Mouse (Mus musculus): ENCODE measurements at regions not wholly inside any gene's neighbourhood (a gene's known extent, or its start where the extent isn't known, plus 50 kb on each side); places are given as distances from the start of the nearest gene placed in this dataset.
"Not testable (repeated sequence)": the region's sequence is repeated elsewhere in the genome, so short reads cannot be mapped to it uniquely, and the experiment has no call there.

GRCm38 (mm10) chr16:21102033-21102432, 51.8 kb downstream of the Teddm3 start:
- H3K4me3 ChIP-seq (ENCODE audit: insufficient read depth, poor library complexity, severe bottlenecking); H3K79me2 ChIP-seq (ENCODE audit: control insufficient read depth, insufficient read depth); H3K36me3 ChIP-seq (ENCODE audit: control insufficient read depth, insufficient read depth); H3K27me3 ChIP-seq (ENCODE audit: control insufficient read depth, insufficient read depth, insufficient read length); H3K79me3 ChIP-seq (ENCODE audit: low read depth); H3ac ChIP-seq (ENCODE audit: control insufficient read depth, insufficient read length, low read depth): not testable (repeated sequence)

- H3K27me3 ChIP-seq (ENCODE audit: control insufficient read depth, insufficient read depth, insufficient read length); H3ac ChIP-seq (ENCODE audit: control insufficient read depth, insufficient read length, low read depth); H3K4me3 ChIP-seq (ENCODE audit: insufficient read depth, poor library complexity, severe bottlenecking); H3K79me2 ChIP-seq (ENCODE audit: control insufficient read depth, insufficient read depth); H3K36me3 ChIP-seq (ENCODE audit: control insufficient read depth, insufficient read depth); H3K79me3 ChIP-seq (ENCODE audit: low read depth): not testable (repeated sequence)
Measured at GRCm38 (mm10) chr16:21100126-21100525, 53.7 kb downstream of the Teddm3 start.

- Histone ChIP-seq H3K4me3 (ENCODE audit: insufficient read depth, poor library complexity, severe bottlenecking) (no peak overlapping the region), H3ac (ENCODE audit: control insufficient read depth, insufficient read length, low read depth) (no peak overlapping the region), H3K36me3 (ENCODE audit: control insufficient read depth, insufficient read depth) (no peaks in the 10 kb centered on the region), H3K79me3 (ENCODE audit: low read depth) (no peaks in the 10 kb centered on the region), H3K79me2 (ENCODE audit: control insufficient read depth, insufficient read depth) (no peaks in the 10 kb centered on the region), H3K27me3 (ENCODE audit: control insufficient read depth, insufficient read depth, insufficient read length) (no peaks in the 10 kb centered on the region)
- no peak for TF ChIP-seq USF1 (IDR thresholded peaks at IDR 0.05; ENCODE audit: low read depth)
- no peak for TF ChIP-seq CTCF (IDR thresholded peaks at IDR 0.05; ENCODE audit: control insufficient read depth, insufficient read depth, insufficient read length)
- TF ChIP-seq MYOD1 (IDR thresholded peaks at IDR 0.05; ENCODE audit: control insufficient read depth, insufficient read length, low read depth), result no peak
- TF ChIP-seq MYOG (IDR thresholded peaks at IDR 0.05; ENCODE audit: control insufficient read depth, extremely low read depth, insufficient read length), result no peak
- no peak for TF ChIP-seq FOSL1 (IDR thresholded peaks at IDR 0.05; ENCODE audit: insufficient read depth, low read length, poor library complexity, severe bottlenecking)
- TF ChIP-seq CEBPB (IDR thresholded peaks at IDR 0.05; ENCODE audit: low read depth), result no peak
- no peak for TF ChIP-seq MAX (IDR thresholded peaks at IDR 0.05)
Measured at GRCm38 (mm10) chr16:21074779-21075148, 79.0 kb downstream of the Teddm3 start.

GRCm38 (mm10) chr16:21074082-21074778, 79.6 kb downstream of the Teddm3 start:
- not testable (repeated sequence) for H3K79me3 ChIP-seq (ENCODE audit: low read depth); H3K36me3 ChIP-seq (ENCODE audit: control insufficient read depth, insufficient read depth); H3K79me2 ChIP-seq (ENCODE audit: control insufficient read depth, insufficient read depth); H3K4me3 ChIP-seq (ENCODE audit: insufficient read depth, poor library complexity, severe bottlenecking); H3K27me3 ChIP-seq (ENCODE audit: control insufficient read depth, insufficient read depth, insufficient read length); H3ac ChIP-seq (ENCODE audit: control insufficient read depth, insufficient read length, low read depth)

- H3K27me3 ChIP-seq (ENCODE audit: control insufficient read depth, insufficient read depth, insufficient read length), result no peaks in the 10 kb centered on the region
- H3ac ChIP-seq (ENCODE audit: control insufficient read depth, insufficient read length, low read depth), result no peak overlapping the region
- H3K79me2 ChIP-seq (ENCODE audit: control insufficient read depth, insufficient read depth), result no peaks in the 10 kb centered on the region
- TF ChIP-seq FOSL1 (IDR thresholded peaks at IDR 0.05; ENCODE audit: insufficient read depth, low read length, poor library complexity, severe bottlenecking), result no peak
- TF ChIP-seq MYOG (IDR thresholded peaks at IDR 0.05; ENCODE audit: control insufficient read depth, extremely low read depth, insufficient read length), result no peak
- no peak for TF ChIP-seq MYOD1 (IDR thresholded peaks at IDR 0.05; ENCODE audit: control insufficient read depth, insufficient read length, low read depth)
- TF ChIP-seq USF1 (IDR thresholded peaks at IDR 0.05; ENCODE audit: low read depth), result no peak
- no peak for TF ChIP-seq MAX (IDR thresholded peaks at IDR 0.05)
- no peak for TF ChIP-seq CTCF (IDR thresholded peaks at IDR 0.05; ENCODE audit: control insufficient read depth, insufficient read depth, insufficient read length)
- no peak for TF ChIP-seq CEBPB (IDR thresholded peaks at IDR 0.05; ENCODE audit: low read depth)
- no peaks in the 10 kb centered on the region for H3K36me3 ChIP-seq (ENCODE audit: control insufficient read depth, insufficient read depth)
- H3K4me3 ChIP-seq (ENCODE audit: insufficient read depth, poor library complexity, severe bottlenecking), result no peak overlapping the region
- H3K79me3 ChIP-seq (ENCODE audit: low read depth), result no peaks in the 10 kb centered on the region
Measured at GRCm38 (mm10) chr16:21060211-21060610, 93.6 kb downstream of the Teddm3 start.

- Histone ChIP-seq H3K79me2 (ENCODE audit: control insufficient read depth, insufficient read depth) (no peaks in the 10 kb centered on the region), H3ac (ENCODE audit: control insufficient read depth, insufficient read length, low read depth) (no peak overlapping the region), H3K27me3 (ENCODE audit: control insufficient read depth, insufficient read depth, insufficient read length) (no peaks in the 10 kb centered on the region), H3K4me3 (ENCODE audit: insufficient read depth, poor library complexity, severe bottlenecking) (no peak overlapping the region), H3K79me3 (ENCODE audit: low read depth) (no peaks in the 10 kb centered on the region), H3K36me3 (ENCODE audit: control insufficient read depth, insufficient read depth) (no peaks in the 10 kb centered on the region)
- TF ChIP-seq CEBPB (IDR thresholded peaks at IDR 0.05; ENCODE audit: low read depth) (no peak), CTCF (IDR thresholded peaks at IDR 0.05; ENCODE audit: control insufficient read depth, insufficient read depth, insufficient read length) (no peak), MAX (IDR thresholded peaks at IDR 0.05) (no peak), MYOG (IDR thresholded peaks at IDR 0.05; ENCODE audit: control insufficient read depth, extremely low read depth, insufficient read length) (no peak), MYOD1 (IDR thresholded peaks at IDR 0.05; ENCODE audit: control insufficient read depth, insufficient read length, low read depth) (no peak), USF1 (IDR thresholded peaks at IDR 0.05; ENCODE audit: low read depth) (no peak), FOSL1 (IDR thresholded peaks at IDR 0.05; ENCODE audit: insufficient read depth, low read length, poor library complexity, severe bottlenecking) (no peak)
Measured at GRCm38 (mm10) chr16:21054772-21055171, 99.0 kb downstream of the Teddm3 start.

GRCm38 (mm10) chr16:21022087-21022486, 131.7 kb downstream of the Teddm3 start:
- H3K79me2 ChIP-seq (ENCODE audit: control insufficient read depth, insufficient read depth); H3K36me3 ChIP-seq (ENCODE audit: control insufficient read depth, insufficient read depth); H3ac ChIP-seq (ENCODE audit: control insufficient read depth, insufficient read length, low read depth); H3K4me3 ChIP-seq (ENCODE audit: insufficient read depth, poor library complexity, severe bottlenecking); H3K79me3 ChIP-seq (ENCODE audit: low read depth); H3K27me3 ChIP-seq (ENCODE audit: control insufficient read depth, insufficient read depth, insufficient read length): not testable (repeated sequence)
